Mouse (Mus musculus) intestine, postnatal 0 days (tissue): ENCODE measurements at regions not wholly inside any gene's neighbourhood (a gene's known extent, or its start where the extent isn't known, plus 50 kb on each side); places are given as distances from the start of the nearest gene placed in this dataset.

Experiments used
- ATAC-seq: fragments of 200-750 bp; cut with Nextera tagmentation; 2 replicates; pipeline ENCODE4 v1.8.0; 2017; ENCODE audit warnings: mild to moderate bottlenecking, moderate TSS enrichment, moderate library complexity
- H3K27ac ChIP-seq: fragments of 300-500 bp; sonication (generic); 2 replicates; pipeline ENCODE4 v1.5.1; 2014; ENCODE audit warnings: mild to moderate bottlenecking, low read depth, low read length, moderate library complexity
- H3K27me3 ChIP-seq: fragments of 300-500 bp; sonication (generic); replicated peaks from 2 replicates; pipeline ENCODE4 v1.6.1; 2014; ENCODE audit warnings: low read length, mixed read lengths; ENCODE audit not compliant: control insufficient read depth, insufficient read depth
- H3K36me3 ChIP-seq: fragments of 300-500 bp; sonication (generic); 2 replicates; pipeline ENCODE4 v1.6.1; 2014; ENCODE audit warnings: mild to moderate bottlenecking, moderate library complexity; ENCODE audit not compliant: control insufficient read depth, insufficient read depth
- H3K4me1 ChIP-seq: fragments of 300-500 bp; sonication (generic); replicated peaks from 2 replicates; pipeline ENCODE4 v1.6.1; 2014; ENCODE audit warnings: antibody characterized with exemption, low read length, mixed read lengths; ENCODE audit not compliant: control insufficient read depth, insufficient read depth
- H3K4me2 ChIP-seq: fragments of 300-500 bp; sonication (generic); replicated peaks from 2 replicates; pipeline ENCODE4 v1.6.1; 2014; ENCODE audit warnings: low read depth, mild to moderate bottlenecking, moderate library complexity
- H3K4me3 ChIP-seq: fragments of 300-500 bp; sonication (generic); 2 replicates; pipeline ENCODE4 v1.5.1; 2014; ENCODE audit warnings: low read depth, low read length
- H3K9ac ChIP-seq: fragments of 300-500 bp; sonication (generic); 2 replicates; pipeline ENCODE4 v1.6.1; 2014; ENCODE audit warnings: mild to moderate bottlenecking, low read depth, low read length
- H3K9me3 ChIP-seq: fragments of 300-500 bp; sonication (generic); 2 replicates; pipeline ENCODE4 v1.6.1; 2016; ENCODE audit warnings: mixed run types; ENCODE audit not compliant: control insufficient read depth
- CTCF ChIP-seq: sonication (generic); IDR thresholded peaks from 2 replicates; pipeline ENCODE4 v1.5.1; 2016; ENCODE audit warnings: low read depth, mild to moderate bottlenecking, control low read depth, antibody characterized with exemption, moderate library complexity
- WGBS: fragments of 180-500 bp; shearing (Covaris S2); extraction: QIAGEN DNeasy Blood & Tissue Kit; methylation state at CpG from one replicate; pipeline ENCODE4 v1.1.7; 2014; 5-methylcytosine and 5-hydroxymethylcytosine counted together

- WGBS: 78% methylated on average over 4 of the region's 4 CpGs
- Histone ChIP-seq H3K4me1 (no peaks in the 10 kb centered on the region), H3K4me2 (no peak overlapping the region), H3K36me3 (no peaks in the 10 kb centered on the region), H3K4me3 (no peak overlapping the region), H3K9ac (no peak overlapping the region), H3K27ac (no peak overlapping the region), H3K9me3 (no peaks in the 10 kb centered on the region), H3K27me3 (no peaks in the 10 kb centered on the region)
- no peak for ATAC-seq
- no peak for TF ChIP-seq CTCF
These were observed 113.0 kb upstream of the Gnpda2 start for GRCm38 (mm10) chr5:69705168-69705532.

- peak; percentile 72 for TF ChIP-seq CTCF
- Histone ChIP-seq H3K27ac (no peak overlapping the region), H3K4me3 (no peak overlapping the region), H3K27me3 (no peaks in the 10 kb centered on the region), H3K4me2 (no peak overlapping the region), H3K4me1 (no peaks in the 10 kb centered on the region), H3K9me3 (no peaks in the 10 kb centered on the region), H3K9ac (no peak overlapping the region), H3K36me3 (no peaks in the 10 kb centered on the region)
- WGBS: 63% methylated on average over 2 of the region's 2 CpGs
- no peak for ATAC-seq
These were observed 112.4 kb upstream of the Gnpda2 start for GRCm38 (mm10) chr5:69704261-69705167.

GRCm38 (mm10) chr5:69678770-69679169 lies 86.6 kb upstream of the Gnpda2 start:
- H3K9me3 ChIP-seq: no peaks in the 10 kb centered on the region
- no peaks in the 10 kb centered on the region for H3K27me3 ChIP-seq
- no peak overlapping the region for H3K27ac ChIP-seq
- H3K4me2 ChIP-seq: no peak overlapping the region
- WGBS: 36% methylated on average over 3 of the region's 3 CpGs
- no peak for TF ChIP-seq CTCF
- H3K9ac ChIP-seq: no peak overlapping the region
- no peak for ATAC-seq
- no peak overlapping the region for H3K4me3 ChIP-seq
- no peaks in the 10 kb centered on the region for H3K36me3 ChIP-seq
- no peaks in the 10 kb centered on the region for H3K4me1 ChIP-seq

- H3K27me3 ChIP-seq: no peaks in the 10 kb centered on the region
- H3K4me1 ChIP-seq: no peaks in the 10 kb centered on the region
- 29% methylated on average over 3 of the region's 3 CpGs for WGBS
- no peaks in the 10 kb centered on the region for H3K36me3 ChIP-seq
- H3K9ac ChIP-seq: no peak overlapping the region
- ATAC-seq: no peak
- H3K4me2 ChIP-seq: no peak overlapping the region
- no peak for TF ChIP-seq CTCF
- no peak overlapping the region for H3K27ac ChIP-seq
- no peaks in the 10 kb centered on the region for H3K9me3 ChIP-seq
- H3K4me3 ChIP-seq: no peak overlapping the region
These were observed 86.1 kb upstream of the Gnpda2 start for GRCm38 (mm10) chr5:69678268-69678667.

- H3K9ac ChIP-seq: no peak overlapping the region
- no peaks in the 10 kb centered on the region for H3K9me3 ChIP-seq
- no peak overlapping the region for H3K27ac ChIP-seq
- H3K4me1 ChIP-seq: no peaks in the 10 kb centered on the region
- no peaks in the 10 kb centered on the region for H3K27me3 ChIP-seq
- H3K36me3 ChIP-seq: no peaks in the 10 kb centered on the region
- H3K4me2 ChIP-seq: no peak overlapping the region
- no peak for ATAC-seq
- 57% methylated on average over 2 of the region's 2 CpGs for WGBS
- no peak for TF ChIP-seq CTCF
- no peak overlapping the region for H3K4me3 ChIP-seq
These were observed 73.4 kb upstream of the Gnpda2 start for GRCm38 (mm10) chr5:69665555-69665954.

- H3K9me3 ChIP-seq: no peaks in the 10 kb centered on the region
- no peaks in the 10 kb centered on the region for H3K27me3 ChIP-seq
- ATAC-seq: no peak
- TF ChIP-seq CTCF: no peak
- H3K4me1 ChIP-seq: no peaks in the 10 kb centered on the region
- no peak overlapping the region for H3K27ac ChIP-seq
- H3K9ac ChIP-seq: no peak overlapping the region
- no peak overlapping the region for H3K4me3 ChIP-seq
- H3K36me3 ChIP-seq: no peaks in the 10 kb centered on the region
- 67% methylated on average over 3 of the region's 3 CpGs for WGBS
- H3K4me2 ChIP-seq: no peak overlapping the region
These were observed 71.8 kb upstream of the Gnpda2 start for GRCm38 (mm10) chr5:69663961-69664360.
